Mouse (Mus musculus): Measurements from ENCODE around the gene Olfr1457. TPM values are rescaled to one million over a fixed set of nuclear protein-coding genes. Genes with fewer than 3 reads are reported as not detected.

Olfr1457 gene
- not detected in 2 replicates for polyA plus RNA-seq (2015; fragmentation: Nextera tagmentation; extraction: Ambion mirVana)

GRCm38 (mm10) chr19:13097791-13098190 is at the start of gene Olfr1457:
Gene Olfr1457 (minus strand): TSS chr19:13097891.
- H3K9me3 ChIP-seq (ENCODE audit: low read length): peaks cover 3% of the 10 kb centered on the region; the same call in 1 of the 2 replicates
- no peaks in the 10 kb centered on the region for H3K27me3 ChIP-seq (ENCODE audit: insufficient read depth, low read length)
- ATAC-seq (no peak), DNase-seq (no peak)
- H3K9ac ChIP-seq (replicated peaks): no peak within 1 kb of the TSS
- no peak for TF ChIP-seq EP300 (IDR thresholded peaks at IDR 0.05; ENCODE audit: low read depth)
- no peak for TF ChIP-seq CTCF (IDR thresholded peaks at IDR 0.05; ENCODE audit: low read depth)
- H3K27ac ChIP-seq (ENCODE audit: low read depth): no peak within 1 kb of the TSS
- no peaks in the 10 kb centered on the region for H3K36me3 ChIP-seq (replicated peaks; ENCODE audit: insufficient read depth, low read length)
- H3K4me2 ChIP-seq (ENCODE audit: low read depth, low read length): no peak within 1 kb of the TSS
- WGBS (ENCODE audit: insufficient replicate concordance): 64% methylated on average over 2 of the region's 2 CpGs
- no peak within 1 kb of the TSS for H3K4me3 ChIP-seq (ENCODE audit: low read depth, low read length)
- H3K4me1 ChIP-seq (ENCODE audit: insufficient read depth): no peaks in the 10 kb centered on the region

GRCm38 (mm10) chr19:13106675-13107074 is 9.0 kb upstream of the Olfr1457 start, which contains the start of gene Olfr1458:
Gene Olfr1458 (minus strand): TSS chr19:13106775.
- Histone ChIP-seq H3K4me1 (ENCODE audit: insufficient read depth) (no peaks in the 10 kb centered on the region), H3K27ac (ENCODE audit: low read depth) (no peak within 1 kb of the TSS)
- ATAC-seq: no peak

GRCm38 (mm10) chr19:13093908-13094307 is 3.8 kb downstream of the Olfr1457 start:
- Histone ChIP-seq H3K27ac (ENCODE audit: low read depth) (no peak overlapping the region), H3K4me1 (ENCODE audit: insufficient read depth) (no peaks in the 10 kb centered on the region), H3K9me3 (ENCODE audit: low read length) (no peaks in the 10 kb centered on the region), H3K4me2 (ENCODE audit: low read depth, low read length) (no peak overlapping the region), H3K36me3 (replicated peaks; ENCODE audit: insufficient read depth, low read length) (no peaks in the 10 kb centered on the region), H3K9ac (replicated peaks) (no peak overlapping the region), H3K4me3 (ENCODE audit: low read depth, low read length) (no peak overlapping the region), H3K27me3 (ENCODE audit: insufficient read depth, low read length) (no peaks in the 10 kb centered on the region)
- TF ChIP-seq EP300 (IDR thresholded peaks at IDR 0.05; ENCODE audit: low read depth) (no peak), CTCF (IDR thresholded peaks at IDR 0.05; ENCODE audit: low read depth) (no peak)
- DNase-seq: no peak
- 82% methylated on average over 1 of the region's 1 CpGs for WGBS (ENCODE audit: insufficient replicate concordance)
- no peak for ATAC-seq

More at GRCm38 (mm10) chr19:13106675-13107074, 9.0 kb upstream of the Olfr1457 start, which contains the start of gene Olfr1458:
- H3K9me3 ChIP-seq (ENCODE audit: low read length): peaks cover 3% of the 10 kb centered on the region; the same call in 1 of the 2 replicates
- no peak within 1 kb of the TSS for H3K4me2 ChIP-seq (ENCODE audit: low read depth, low read length)
- no peak within 1 kb of the TSS for H3K4me3 ChIP-seq (ENCODE audit: low read depth, low read length)
- TF ChIP-seq EP300 (IDR thresholded peaks at IDR 0.05; ENCODE audit: low read depth) (no peak), CTCF (IDR thresholded peaks at IDR 0.05; ENCODE audit: low read depth) (no peak)
- DNase-seq: no peak
- no peaks in the 10 kb centered on the region for H3K27me3 ChIP-seq (ENCODE audit: insufficient read depth, low read length)
- no peak within 1 kb of the TSS for H3K9ac ChIP-seq (replicated peaks)
- H3K36me3 ChIP-seq (replicated peaks; ENCODE audit: insufficient read depth, low read length): no peaks in the 10 kb centered on the region
- 67% methylated on average over 3 of the region's 3 CpGs for WGBS (ENCODE audit: insufficient replicate concordance)

- Histone ChIP-seq H3K4me1 (ENCODE audit: insufficient read depth) (no peaks in the 10 kb centered on the region), H3K27ac (ENCODE audit: low read depth) (no peak within 1 kb of the TSS), H3K27me3 (ENCODE audit: insufficient read depth, low read length) (no peaks in the 10 kb centered on the region), H3K4me3 (ENCODE audit: low read depth, low read length) (no peak within 1 kb of the TSS), H3K4me2 (ENCODE audit: low read depth, low read length) (no peak within 1 kb of the TSS), H3K9ac (replicated peaks) (no peak within 1 kb of the TSS), H3K36me3 (replicated peaks; ENCODE audit: insufficient read depth, low read length) (no peaks in the 10 kb centered on the region), H3K9me3 (ENCODE audit: low read length) (no peaks in the 10 kb centered on the region; the same call in 1 of the 2 replicates)
- 62% methylated on average over 2 of the region's 2 CpGs for WGBS (ENCODE audit: insufficient replicate concordance)
- no peak for DNase-seq
- ATAC-seq: no peak
- TF ChIP-seq CTCF (IDR thresholded peaks at IDR 0.05; ENCODE audit: low read depth): no peak
- no peak for TF ChIP-seq EP300 (IDR thresholded peaks at IDR 0.05; ENCODE audit: low read depth)
Observed at GRCm38 (mm10) chr19:13060310-13060709, 37.4 kb downstream of the Olfr1457 start, which contains the start of gene Olfr1454. Gene Olfr1454 (plus strand): TSS chr19:13060610.

Other genes starting within 250 kb of the Olfr1457 start
- not detected in 2 replicates for gene Olfr1444, start 240.6 kb downstream of the Olfr1457 start, polyA plus RNA-seq (2015; fragmentation: Nextera tagmentation; extraction: Ambion mirVana)
- not detected in 2 replicates for gene Olfr1445, start 214.0 kb downstream of the Olfr1457 start, polyA plus RNA-seq (2015; fragmentation: Nextera tagmentation; extraction: Ambion mirVana)
- gene Olfr1446, start 204.4 kb downstream of the Olfr1457 start, polyA plus RNA-seq (2015; fragmentation: Nextera tagmentation; extraction: Ambion mirVana): not detected in 2 replicates
- gene Olfr1447, start 194.1 kb downstream of the Olfr1457 start, polyA plus RNA-seq (2015; fragmentation: Nextera tagmentation; extraction: Ambion mirVana): not detected in 2 replicates
- gene Olfr1448, start 173.5 kb downstream of the Olfr1457 start, polyA plus RNA-seq (2015; fragmentation: Nextera tagmentation; extraction: Ambion mirVana): not detected in 2 replicates
- gene Olfr1449, start 167.1 kb downstream of the Olfr1457 start, polyA plus RNA-seq (2015; fragmentation: Nextera tagmentation; extraction: Ambion mirVana): not detected in 2 replicates
- gene Olfr1450, start 147.6 kb downstream of the Olfr1457 start, polyA plus RNA-seq (2015; fragmentation: Nextera tagmentation; extraction: Ambion mirVana): not detected in 2 replicates
- gene Olfr1451, start 102.9 kb downstream of the Olfr1457 start, polyA plus RNA-seq (2015; fragmentation: Nextera tagmentation; extraction: Ambion mirVana): not detected in 2 replicates
- gene Olfr1453, start 69.6 kb downstream of the Olfr1457 start, polyA plus RNA-seq (2015; fragmentation: Nextera tagmentation; extraction: Ambion mirVana): not detected in 2 replicates
- not detected in 2 replicates for gene Olfr1454, start 37.3 kb downstream of the Olfr1457 start, polyA plus RNA-seq (2015; fragmentation: Nextera tagmentation; extraction: Ambion mirVana)
- gene Olfr1458, start 8.9 kb upstream of the Olfr1457 start, polyA plus RNA-seq (2015; fragmentation: Nextera tagmentation; extraction: Ambion mirVana): not detected in 2 replicates
- gene Olfr1459, start 51.7 kb upstream of the Olfr1457 start, polyA plus RNA-seq (2015; fragmentation: Nextera tagmentation; extraction: Ambion mirVana): not detected in 2 replicates
- gene Olfr1461, start 65.1 kb upstream of the Olfr1457 start, polyA plus RNA-seq (2015; fragmentation: Nextera tagmentation; extraction: Ambion mirVana): not detected in 2 replicates
- not detected in 2 replicates for gene Olfr1462, start 87.8 kb upstream of the Olfr1457 start, polyA plus RNA-seq (2015; fragmentation: Nextera tagmentation; extraction: Ambion mirVana)
- gene Olfr1463, start 133.4 kb upstream of the Olfr1457 start, polyA plus RNA-seq (2015; fragmentation: Nextera tagmentation; extraction: Ambion mirVana): not detected in 2 replicates
- not detected in 2 replicates for gene Olfr1465, start 217.7 kb upstream of the Olfr1457 start, polyA plus RNA-seq (2015; fragmentation: Nextera tagmentation; extraction: Ambion mirVana)
- not detected in 2 replicates for gene Olfr1466, start 241.0 kb upstream of the Olfr1457 start, polyA plus RNA-seq (2015; fragmentation: Nextera tagmentation; extraction: Ambion mirVana)